Mouse (Mus musculus): Measurements from ENCODE around the gene Lonp1.

- TF ChIP-seq POLR2A (IDR thresholded peaks at IDR 0.05; ENCODE audit: insufficient read length, low read depth): no peak
- TF ChIP-seq CEBPB (IDR thresholded peaks at IDR 0.05; ENCODE audit: insufficient read depth, poor library complexity, severe bottlenecking): no peak
- no peak for TF ChIP-seq POLR2AphosphoS2 (IDR thresholded peaks at IDR 0.05; ENCODE audit: insufficient read length, low read depth)
- no peak for TF ChIP-seq USF1 (IDR thresholded peaks at IDR 0.05; ENCODE audit: low read depth)
- TF ChIP-seq TCF12 (IDR thresholded peaks at IDR 0.05; ENCODE audit: insufficient read depth, poor library complexity, severe bottlenecking): no peak
- TF ChIP-seq MYOD1 (IDR thresholded peaks at IDR 0.05; ENCODE audit: control insufficient read depth in 1 of 3, insufficient read length in 2 of 3, low read depth in 2 of 3): peak in 1 of 3 experiments; percentile 24
- no peak for TF ChIP-seq MYOG (IDR thresholded peaks at IDR 0.05; ENCODE audit: control insufficient read depth in 1 of 3, insufficient read depth in 1 of 3, insufficient read length in 2 of 3, low read depth in 2 of 3)
- no peak for TF ChIP-seq E2F4 (IDR thresholded peaks at IDR 0.05; ENCODE audit: insufficient read depth)
- no peak for TF ChIP-seq MAX (IDR thresholded peaks at IDR 0.05; ENCODE audit: low read depth)
Observed at GRCm38 (mm10) chr17:56668384-56669144, 41.9 kb upstream of the Lonp1 start.
